Mouse (Mus musculus) C2C12 (cell line): ENCODE results near the gene Dnmt3l. TPM values are rescaled to one million over a fixed set of nuclear protein-coding genes. Genes with fewer than 3 reads are reported as not detected.

Experiments used
- H3K27me3 ChIP-seq: one replicate; pipeline ENCODE4 v1.6.1; 2011; ENCODE audit not compliant: control insufficient read depth, insufficient read depth, insufficient read length
- H3K36me3 ChIP-seq: one replicate; pipeline ENCODE4 v1.6.1; 2011; ENCODE audit not compliant: control insufficient read depth, insufficient read depth
- H3K4me3 ChIP-seq: one replicate; pipeline ENCODE4 v1.5.1; 2011; ENCODE audit warnings: mild to moderate bottlenecking, control low read depth; ENCODE audit not compliant: poor library complexity, insufficient read depth, severe bottlenecking
- H3K79me2 ChIP-seq: one replicate; pipeline ENCODE4 v1.6.1; 2011; ENCODE audit not compliant: control insufficient read depth, insufficient read depth
- H3K79me3 ChIP-seq: one replicate; pipeline ENCODE4 v1.6.1; 2011; ENCODE audit warnings: low read depth, control low read depth
- H3ac ChIP-seq: one replicate; pipeline ENCODE3; 2011; ENCODE audit warnings: low read depth; ENCODE audit not compliant: control insufficient read depth, insufficient read length
- CEBPB ChIP-seq: IDR thresholded peaks from one replicate; pipeline ENCODE4 v1.6.1; 2011; ENCODE audit warnings: low read depth, mild to moderate bottlenecking, control low read depth, moderate library complexity
- CTCF ChIP-seq: IDR thresholded peaks from one replicate; pipeline ENCODE4 v1.5.1; 2011; ENCODE audit not compliant: control insufficient read depth, insufficient read depth, insufficient read length
- FOSL1 ChIP-seq: IDR thresholded peaks from one replicate; pipeline ENCODE4 v1.8.0; 2011; ENCODE audit warnings: mild to moderate bottlenecking, low read length; ENCODE audit not compliant: poor library complexity, insufficient read depth, severe bottlenecking
- MAX ChIP-seq: IDR thresholded peaks from one replicate; pipeline ENCODE4 v1.6.1; 2011; ENCODE audit warnings: mild to moderate bottlenecking, control low read depth
- MYOD1 ChIP-seq: IDR thresholded peaks from one replicate; pipeline ENCODE4 v1.6.1; 2011; ENCODE audit warnings: low read depth; ENCODE audit not compliant: control insufficient read depth, insufficient read length
- MYOG ChIP-seq: IDR thresholded peaks from one replicate; pipeline ENCODE4 v1.6.1; 2011; ENCODE audit not compliant: control insufficient read depth, insufficient read length; ENCODE audit errors: extremely low read depth
- USF1 ChIP-seq: IDR thresholded peaks from one replicate; pipeline ENCODE4 v1.6.1; 2011; ENCODE audit warnings: low read depth, mild to moderate bottlenecking, control low read depth, moderate library complexity
- long read RNA-seq, 2 experiments: library from polyadenylated mRNA; unstranded; transcript quantifications; one replicate each; pipeline ENCODE4 v2.0.0; 2019 to 2020
- polyA plus RNA-seq: library from polyadenylated mRNA; unstranded; fragments of >200 nt; fragmentation: generic; extraction: Trizol; gene quantifications from one replicate; pipeline ENCODE4 v1.2.1, GENCODE M21; 2012; ENCODE audit warnings: missing spikeins

Gene Dnmt3l
- not detected for polyA plus RNA-seq
- long read RNA-seq, experiment 1, result 0 reads
- long read RNA-seq, experiment 2, result 0 reads

DNA sequence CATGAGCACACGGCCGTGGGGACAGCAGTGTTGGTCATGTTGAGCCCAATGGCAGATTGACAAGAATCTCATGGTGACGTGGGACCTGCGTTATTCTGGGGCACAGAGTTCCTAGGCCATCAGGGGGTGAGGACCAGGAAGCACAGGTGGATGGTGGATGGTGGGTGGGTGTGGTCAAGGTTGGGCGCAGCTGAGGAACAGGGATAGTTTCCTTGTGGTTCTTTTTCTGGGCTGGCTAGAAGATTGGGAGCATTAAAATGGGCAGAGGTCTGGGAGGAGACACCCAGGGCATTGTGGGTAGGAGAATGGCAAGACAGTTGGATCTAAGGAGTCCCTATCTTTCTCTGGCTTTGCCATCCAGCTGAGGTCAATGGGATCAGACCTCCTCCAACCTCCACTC is at the start of gene Dnmt3l:
TSS of gene Dnmt3l (plus strand) at position 301 of the 400 bp plus-strand sequence.
- H3K79me3 ChIP-seq, result no peaks in the 10 kb centered on the region
- no peaks in the 10 kb centered on the region for H3K79me2 ChIP-seq
- no peak within 1 kb of the TSS for H3K4me3 ChIP-seq
- no peaks in the 10 kb centered on the region for H3K36me3 ChIP-seq
- TF ChIP-seq MYOG (no peak), USF1 (no peak), CEBPB (no peak), MYOD1 (no peak), CTCF (no peak), MAX (no peak), FOSL1 (no peak)
- H3K27me3 ChIP-seq, result peaks cover 45% of the 10 kb centered on the region
- no peak within 1 kb of the TSS for H3ac ChIP-seq

DNA sequence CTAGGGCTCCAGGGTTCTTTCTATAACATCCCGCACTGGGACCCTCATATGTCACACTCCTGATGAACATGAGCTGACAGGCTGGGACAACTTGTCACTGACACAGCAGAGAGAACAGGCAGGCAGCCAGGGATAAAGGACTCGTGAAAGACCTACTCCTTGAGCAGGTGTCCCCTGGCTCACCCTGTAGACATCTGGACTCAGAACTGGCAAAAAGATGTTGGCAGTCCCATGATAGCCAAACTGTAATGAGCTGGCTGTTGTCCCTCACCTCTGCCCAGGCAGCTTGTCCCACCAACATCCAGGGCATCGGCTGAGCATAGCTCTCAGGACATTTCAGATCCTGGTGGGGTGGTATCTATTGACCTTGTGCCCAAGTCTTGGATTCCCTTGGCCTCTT is 46.1 kb upstream of the Dnmt3l start:
- no peak overlapping the region for H3ac ChIP-seq
- H3K36me3 ChIP-seq, result peaks cover 50% of the 10 kb centered on the region
- TF ChIP-seq FOSL1 (no peak), CTCF (no peak), MYOD1 (no peak), MYOG (no peak), CEBPB (no peak), USF1 (no peak), MAX (no peak)
- no peaks in the 10 kb centered on the region for H3K27me3 ChIP-seq
- no peaks in the 10 kb centered on the region for H3K79me2 ChIP-seq
- no peak overlapping the region for H3K4me3 ChIP-seq
- H3K79me3 ChIP-seq, result no peaks in the 10 kb centered on the region

DNA sequence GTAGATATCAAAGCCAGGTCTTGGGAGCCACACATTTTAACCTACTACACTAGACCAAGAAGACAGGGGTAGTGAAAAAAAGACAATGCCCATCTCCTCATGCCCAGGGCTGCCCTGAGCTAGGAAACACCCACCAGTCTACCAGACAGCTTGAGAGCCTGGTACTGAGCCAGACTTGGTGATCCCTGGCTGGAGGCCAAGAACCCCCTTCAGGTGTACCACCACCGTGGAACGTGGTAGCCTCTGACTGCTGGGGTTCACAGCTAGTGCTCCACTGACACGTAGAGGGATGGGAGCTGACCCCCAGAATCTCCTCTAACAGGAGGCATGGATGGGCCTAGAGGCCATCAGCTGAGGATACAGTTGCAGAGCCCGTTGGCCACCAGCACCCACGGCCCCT is 41.5 kb upstream of the Dnmt3l start:
- Histone ChIP-seq H3K36me3 (peaks cover 49% of the 10 kb centered on the region), H3K79me2 (no peaks in the 10 kb centered on the region)
- TF ChIP-seq MYOD1, result no peak
- TF ChIP-seq MAX, result no peak
- no peak for TF ChIP-seq CTCF
- TF ChIP-seq FOSL1, result no peak
- no peak for TF ChIP-seq CEBPB
- no peak for TF ChIP-seq USF1
- TF ChIP-seq MYOG, result no peak

DNA sequence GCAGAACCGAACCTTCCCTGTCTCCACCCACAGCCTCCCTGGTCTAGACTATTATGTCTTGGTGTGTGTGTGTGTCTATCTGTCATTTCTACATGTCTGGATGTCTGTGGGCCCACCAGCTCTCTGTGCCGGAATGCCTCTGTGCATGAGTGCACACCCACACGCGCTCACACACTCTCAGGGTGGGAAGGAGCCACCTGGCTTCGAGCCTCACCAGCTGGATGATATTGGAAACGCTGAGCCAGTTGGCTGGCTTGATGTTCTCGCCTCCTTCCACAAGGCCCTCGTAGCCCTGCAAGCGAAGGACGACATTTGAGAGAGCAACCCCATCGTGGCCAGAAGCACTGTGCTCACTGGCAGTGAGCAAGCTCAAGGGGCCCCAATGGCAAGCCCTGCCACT is 40.0 kb upstream of the Dnmt3l start:
- H3ac ChIP-seq, result no peak overlapping the region
- no peaks in the 10 kb centered on the region for H3K79me3 ChIP-seq
- peaks cover 13% of the 10 kb centered on the region for H3K79me2 ChIP-seq
- H3K36me3 ChIP-seq, result peaks cover 37% of the 10 kb centered on the region
- TF ChIP-seq MAX (no peak), MYOG (no peak), MYOD1 (no peak), USF1 (no peak), CEBPB (no peak), CTCF (no peak), FOSL1 (no peak)
- H3K4me3 ChIP-seq, result no peak overlapping the region
- no peaks in the 10 kb centered on the region for H3K27me3 ChIP-seq

More for the DNA sequence above, 41.5 kb upstream of the Dnmt3l start:
- H3K27me3 ChIP-seq, result no peaks in the 10 kb centered on the region
- no peak overlapping the region for H3K4me3 ChIP-seq
- no peaks in the 10 kb centered on the region for H3K79me3 ChIP-seq
- H3ac ChIP-seq, result no peak overlapping the region

DNA sequence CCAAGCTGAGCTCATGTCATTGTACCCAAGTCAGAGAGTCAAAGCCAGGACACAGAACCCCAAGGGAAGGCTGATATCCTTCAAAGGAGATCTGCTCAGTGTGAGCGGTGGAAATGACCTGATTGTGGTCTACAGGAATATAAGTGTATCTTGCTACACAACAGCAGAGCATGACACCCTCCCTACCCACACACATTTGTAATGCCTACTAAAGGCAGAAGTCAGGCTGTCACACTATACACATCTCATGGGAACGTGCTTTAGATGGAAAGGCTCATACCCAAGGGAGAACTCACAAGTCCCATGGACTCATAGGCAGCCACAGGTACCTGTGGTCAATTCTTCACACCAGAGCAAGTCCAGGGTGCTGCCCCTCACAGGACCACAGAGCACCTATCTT is 39.4 kb upstream of the Dnmt3l start:
- no peak overlapping the region for H3K4me3 ChIP-seq
- H3K79me2 ChIP-seq, result peaks cover 18% of the 10 kb centered on the region
- H3K79me3 ChIP-seq, result peaks cover 2% of the 10 kb centered on the region
- TF ChIP-seq MYOG (no peak), CEBPB (no peak), MYOD1 (no peak), MAX (no peak), USF1 (no peak), CTCF (no peak), FOSL1 (no peak)
- no peak overlapping the region for H3ac ChIP-seq
- no peaks in the 10 kb centered on the region for H3K27me3 ChIP-seq
- peaks cover 37% of the 10 kb centered on the region for H3K36me3 ChIP-seq

DNA sequence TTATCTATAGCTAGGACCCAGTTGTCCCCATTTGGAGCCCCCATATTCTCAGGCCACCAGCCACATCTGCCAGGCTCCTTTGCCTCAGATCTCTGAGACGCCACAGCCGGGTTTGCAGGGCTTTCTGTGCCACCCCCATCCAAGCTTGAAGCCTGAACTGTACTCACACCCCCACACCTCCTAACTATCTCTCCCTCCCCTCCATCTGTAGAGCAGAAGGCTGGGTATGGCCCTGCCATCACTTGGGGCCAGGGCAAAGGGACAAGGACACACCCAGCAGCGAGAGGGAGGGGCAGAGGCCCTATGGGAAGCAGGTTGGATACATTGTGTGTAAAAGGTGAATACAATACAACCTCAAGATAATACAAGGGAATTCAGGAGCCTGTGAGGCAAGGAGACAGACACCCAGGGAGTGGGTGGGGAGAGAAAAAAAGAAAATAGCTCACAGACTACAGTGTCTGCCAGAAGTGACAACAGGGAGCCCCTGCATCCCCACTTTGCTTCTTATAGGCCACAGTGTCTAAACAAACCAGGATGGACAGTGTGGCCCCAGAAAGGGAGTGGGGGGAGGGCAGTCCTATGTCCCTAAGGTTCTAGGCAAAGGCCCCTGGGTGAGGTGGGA is 37.2 kb upstream of the Dnmt3l start:
- TF ChIP-seq MYOG, result no peak
- no peak for TF ChIP-seq MYOD1
- TF ChIP-seq USF1, result no peak
- TF ChIP-seq MAX, result no peak
- TF ChIP-seq FOSL1, result no peak
- no peak for TF ChIP-seq CEBPB
- TF ChIP-seq CTCF, result no peak
- Histone ChIP-seq H3K79me3 (peaks cover 8% of the 10 kb centered on the region), H3K36me3 (peaks cover 21% of the 10 kb centered on the region)

More for the DNA sequence above, 37.2 kb upstream of the Dnmt3l start:
- Histone ChIP-seq H3K4me3 (no peak overlapping the region), H3K27me3 (no peaks in the 10 kb centered on the region), H3ac (no peak overlapping the region), H3K79me2 (peaks cover 37% of the 10 kb centered on the region)
